Comparison of ENCODE assay signal across 21 mouse cellular contexts in genomic region chr7:127290142-127290541, GRCm38 (mm10). TPM values are rescaled to one million over a fixed set of nuclear protein-coding genes. Genes with fewer than 3 reads are reported as not detected.
A peak's percentile ranks its signal among the peaks of the same experiment; 100 is the strongest.
DNase-seq lines count a peak whose midpoint lies in the region; ATAC-seq and TF ChIP-seq lines count a peak whose summit lies in the region.
"Had no signal": no experiment of that assay in that cellular context is flagged by ENCODE, and none has a peak within 500 bp of the region (broad histone marks: within the 10 kb centered on the region; RNA-seq: fewer than 3 reads in every experiment).

No protein-coding gene starts in this region.

- H3K36me3 ChIP-seq in liver, embryonic 15.5 days (replicated peaks), result no peaks in the 10 kb centered on the region
- no peaks in the 10 kb centered on the region; the same call in 1 of the 2 replicates for H3K36me3 ChIP-seq in liver, embryonic 12.5 days
- peaks cover 0 to 8% of the 10 kb centered on the region in 2 experiments for H3K36me3 ChIP-seq in CH12.LX (replicated peaks in 1 of 2; ENCODE audit: control insufficient read depth in 1 of 2, insufficient read depth in 1 of 2, low read length in 1 of 2)
- no peaks in the 10 kb centered on the region for H3K36me3 ChIP-seq in heart, adult 2 months (ENCODE audit: control insufficient read depth, insufficient read depth, low read length)
- H3K36me3 ChIP-seq: forebrain, embryonic 12.5 days had no signal

- DNase-seq in CH12.LX (ENCODE audit: extremely low read depth), result peak; percentile 88
- DNase-seq in retina, embryonic 14.5 days (ENCODE audit: low spot score), result peak; percentile 20
- no peak for DNase-seq in gastrocnemius, postnatal 14 days
- no peak for DNase-seq in heart, adult 2 months
- DNase-seq in ovary, postnatal 14 days (ENCODE audit: low spot score), result no peak
- DNase-seq: adrenal gland, postnatal 14 days; cerebellum, adult 18-20 months; gastrocnemius, adult 2 months; heart, postnatal 36 days; kidney, adult 11 months; kidney, postnatal 14 days; left cerebral cortex, postnatal 4 days; liver; lung, embryonic 14.5 days; thymus, postnatal 14 days had no signal

- 0 out of 2 replicates have a peak, but pooled peaks cover 7% of the 10 kb centered on the region for H3K27me3 ChIP-seq in liver, embryonic 15.5 days
- H3K27me3 ChIP-seq in liver, embryonic 12.5 days (replicated peaks), result no peaks in the 10 kb centered on the region
- no peaks in the 10 kb centered on the region for H3K27me3 ChIP-seq in CH12.LX (replicated peaks)
- H3K27me3 ChIP-seq in heart, adult 2 months (ENCODE audit: control insufficient read depth, insufficient read depth, low read length), result no peaks in the 10 kb centered on the region
- H3K27me3 ChIP-seq: forebrain, embryonic 12.5 days had no signal

- peak overlapping the region; percentile 13; the same call in 1 of the 2 replicates for H3K4me2 ChIP-seq in liver, embryonic 15.5 days
- H3K4me2 ChIP-seq in liver, embryonic 12.5 days, result no peak overlapping the region
- H3K4me2 ChIP-seq in CH12.LX (ENCODE audit: insufficient read depth, low read depth, poor library complexity, severe bottlenecking), result peak overlapping the region; percentile 76
- H3K4me2 ChIP-seq: forebrain, embryonic 12.5 days; lung, embryonic 14.5 days had no signal

- TF ChIP-seq POLR2A in CH12.LX (IDR thresholded peaks at IDR 0.05; ENCODE audit: low read depth, low read length), result peak; percentile 43
- TF ChIP-seq POLR2A in heart, adult 2 months (IDR thresholded peaks at IDR 0.05; ENCODE audit: insufficient read depth, low read depth, low read length), result no peak

- in situ Hi-C loops in CH12.LX (cut with MboI; ENCODE audit: low pct_ligation_motif_present, low pct_unique_long_range_greater_than_20kb, low sequenced_read_pairs), result no loop called here

- dilution Hi-C loops in CH12.LX (cut with MboI; ENCODE audit: extremely low pct_ligation_motif_present, extremely low pct_unique_long_range_greater_than_20kb, low sequenced_read_pairs), result no loop called here

- peaks cover 12% of the 10 kb centered on the region for H3K4me1 ChIP-seq in liver, embryonic 15.5 days (replicated peaks)
- peaks cover 15% of the 10 kb centered on the region for H3K4me1 ChIP-seq in liver, embryonic 12.5 days
- H3K4me1 ChIP-seq in CH12.LX (ENCODE audit: control insufficient read depth in 1 of 2, insufficient read depth in 2 of 2), result peaks cover 20 to 82% of the 10 kb centered on the region in 2 experiments
- H3K4me1 ChIP-seq in heart, adult 2 months (ENCODE audit: control insufficient read depth, insufficient read depth, low read length), result no peaks in the 10 kb centered on the region
- H3K4me1 ChIP-seq: forebrain, embryonic 12.5 days had no signal

- no peak for TF ChIP-seq RAD21 in CH12.LX (IDR thresholded peaks at IDR 0.05; ENCODE audit: low read depth, low read length)

- 0 out of 2 replicates have a peak, but pooled peaks cover 5% of the 10 kb centered on the region for H3K79me2 ChIP-seq in CH12.LX (replicated peaks; ENCODE audit: control insufficient read depth, extremely low read depth, insufficient read depth, poor library complexity, severe bottlenecking)
- H3K79me2 ChIP-seq in heart, adult 2 months (replicated peaks; ENCODE audit: control insufficient read depth, insufficient read depth, low read length), result no peaks in the 10 kb centered on the region

- H3K9ac ChIP-seq in liver, embryonic 15.5 days, result no peak overlapping the region
- H3K9ac ChIP-seq in liver, embryonic 12.5 days, result no peak overlapping the region
- H3K9ac ChIP-seq in CH12.LX (ENCODE audit: insufficient read depth, low read depth), result peak overlapping the region; percentile 64
- H3K9ac ChIP-seq in heart, adult 2 months (ENCODE audit: low read depth, low read length), result no peak overlapping the region
- H3K9ac ChIP-seq: forebrain, embryonic 12.5 days; lung, embryonic 14.5 days had no signal

- intact Hi-C loops in gastrocnemius, postnatal 14 days (cut with DNase I; ENCODE audit: low total_unique reads), result no loop called here
- intact Hi-C loops in heart, adult 2 months (cut with DNase I), result no loop called here

- no peak overlapping the region for H3K27ac ChIP-seq in liver, embryonic 15.5 days (replicated peaks)
- H3K27ac ChIP-seq in liver, embryonic 12.5 days, result no peak overlapping the region
- peak overlapping the region; percentile 99 for H3K27ac ChIP-seq in CH12.LX (ENCODE audit: insufficient read depth, low read depth)
- H3K27ac ChIP-seq in heart, adult 2 months, result no peak overlapping the region
- H3K27ac ChIP-seq: forebrain, embryonic 12.5 days; gastrocnemius, adult 2 months; hindbrain, postnatal 0 days had no signal

- no peaks in the 10 kb centered on the region for H3K9me3 ChIP-seq in liver, embryonic 15.5 days (replicated peaks)
- H3K9me3 ChIP-seq in liver, embryonic 12.5 days (replicated peaks), result no peaks in the 10 kb centered on the region
- no peaks in the 10 kb centered on the region for H3K9me3 ChIP-seq in CH12.LX (replicated peaks; ENCODE audit: low read length)

- TF ChIP-seq CTCF in CH12.LX (conservative IDR thresholded peaks at IDR 0.05 in 1 of 2, IDR thresholded peaks at IDR 0.05 in 1 of 2; ENCODE audit: low read depth in 2 of 2, low read length in 2 of 2), result no peak
- TF ChIP-seq CTCF in heart, adult 2 months (IDR thresholded peaks at IDR 0.05), result no peak

- no peak overlapping the region for H3K4me3 ChIP-seq in liver, embryonic 15.5 days (replicated peaks)
- H3K4me3 ChIP-seq in liver, embryonic 12.5 days, result no peak overlapping the region
- H3K4me3 ChIP-seq in CH12.LX (replicated peaks in 1 of 3; ENCODE audit: low read depth in 2 of 3, low read length in 2 of 3, poor library complexity in 1 of 3), result peak overlapping the region in 2 of 3 experiments; percentile 5 to 26
- no peak overlapping the region for H3K4me3 ChIP-seq in heart, adult 2 months
- H3K4me3 ChIP-seq: forebrain, embryonic 12.5 days; gastrocnemius, adult 2 months had no signal

- TF ChIP-seq EP300 in CH12.LX (IDR thresholded peaks at IDR 0.05; ENCODE audit: low read length), result peak; percentile 92
- TF ChIP-seq EP300 in heart, adult 2 months (IDR thresholded peaks at IDR 0.05; ENCODE audit: insufficient read depth, low read depth, low read length), result no peak

- 26% methylated on average over 8 of the region's 8 CpGs for WGBS in liver, embryonic 15.5 days (ENCODE audit: insufficient replicate concordance)
- 37% methylated on average over 8 of the region's 8 CpGs for WGBS in liver, embryonic 12.5 days (ENCODE audit: insufficient replicate concordance)
- WGBS in heart, adult 2 months, result 69% methylated on average over 8 of the region's 8 CpGs

- no peak for ATAC-seq in liver, embryonic 15.5 days (ENCODE audit: insufficient read depth)
- ATAC-seq in liver, embryonic 12.5 days, result no peak
- peak; percentile 43 to 44 for ATAC-seq in hematopoietic stem cell, adult 5-6 weeks (replicated peaks in 1 of 2; ENCODE audit: insufficient read depth in 1 of 2, low FRiP score in 2 of 2, low TSS enrichment in 1 of 2, low read depth in 1 of 2, poor library complexity in 2 of 2, severe bottlenecking in 2 of 2)
- ATAC-seq: activated CD4-positive, CD25-positive, alpha-beta regulatory T cell, adult 4 months; hindbrain, postnatal 0 days had no signal

RNA-seq across cellular contexts. Expression of gene Itgal, which starts 5.9 kb away (rescaled TPM):
- polyA plus RNA-seq in liver, embryonic 15.5 days (2015; fragmentation: Nextera tagmentation; extraction: Ambion mirVana), result 6.2 and 7.3 TPM in 2 replicates
- polyA plus RNA-seq in liver, embryonic 12.5 days (2016; fragmentation: Nextera tagmentation; extraction: Ambion mirVana), result 6.0 and 6.3 TPM in 2 replicates
- total RNA-seq in CH12.LX (2012; rRNA removed) (49.1 and 69.0 TPM in 2 replicates), CH12.LX (2014; rRNA removed) (36.7 and 43.9 TPM in 2 replicates)
- polyA plus RNA-seq in CH12.LX (2012; ENCODE audit: insufficient read length, low read depth), result 164 and 177 TPM in 2 replicates
- total RNA-seq in hematopoietic stem cell, adult 5-6 weeks (2017), result 13.7 and 23.1 TPM in 2 replicates
- total RNA-seq in gastrocnemius, postnatal 14 days (2021), result under 1 TPM; 0.42 to 0.62 TPM
- total RNA-seq in heart, adult 2 months (2021), result 1 to 10 TPM; 1.7 to 2.3 TPM
- polyA plus RNA-seq in heart, adult 2 months (2012; rRNA removed), result 3.0 and 5.0 TPM in 2 replicates
- total RNA-seq: hindbrain, postnatal 0 days had no signal

RNA-seq across cellular contexts. Expression of gene Sephs2, which starts 16.3 kb away (rescaled TPM):
- polyA plus RNA-seq in liver, embryonic 15.5 days (2015; fragmentation: Nextera tagmentation; extraction: Ambion mirVana), result 162 and 175 TPM in 2 replicates
- polyA plus RNA-seq in liver, embryonic 12.5 days (2016; fragmentation: Nextera tagmentation; extraction: Ambion mirVana), result 170 and 172 TPM in 2 replicates
- total RNA-seq in CH12.LX (2012; rRNA removed), result 209 and 215 TPM in 2 replicates
- 203 and 223 TPM in 2 replicates for total RNA-seq in CH12.LX (2014; rRNA removed)
- 158 and 159 TPM in 2 replicates for polyA plus RNA-seq in CH12.LX (2012; ENCODE audit: insufficient read length, low read depth)
- 76.8 and 79.8 TPM in 2 replicates for total RNA-seq in hematopoietic stem cell, adult 5-6 weeks (2017)
- total RNA-seq in gastrocnemius, postnatal 14 days (2021), result 10 to 100 TPM; 19.3 to 23.1 TPM
- total RNA-seq in heart, adult 2 months (2021), result 10 to 100 TPM; 27.2 to 32.9 TPM
- 14.8 and 22.5 TPM in 2 replicates for polyA plus RNA-seq in heart, adult 2 months (2012; rRNA removed)

RNA-seq across cellular contexts. Expression of gene Dctpp1, which starts 29.6 kb away (rescaled TPM):
- 74.2 and 84.8 TPM in 2 replicates for polyA plus RNA-seq in liver, embryonic 15.5 days (2015; fragmentation: Nextera tagmentation; extraction: Ambion mirVana)
- 163 and 167 TPM in 2 replicates for polyA plus RNA-seq in liver, embryonic 12.5 days (2016; fragmentation: Nextera tagmentation; extraction: Ambion mirVana)
- total RNA-seq in CH12.LX (2012; rRNA removed) (296 and 352 TPM in 2 replicates), CH12.LX (2014; rRNA removed) (197 and 221 TPM in 2 replicates)
- polyA plus RNA-seq in CH12.LX (2012; ENCODE audit: insufficient read length, low read depth), result 197 and 210 TPM in 2 replicates
- 59.0 and 60.5 TPM in 2 replicates for total RNA-seq in hematopoietic stem cell, adult 5-6 weeks (2017)
- 10 to 100 TPM; 24.7 to 27.0 TPM for total RNA-seq in gastrocnemius, postnatal 14 days (2021)
- 10 to 100 TPM; 38.7 to 44.6 TPM for total RNA-seq in heart, adult 2 months (2021)
- polyA plus RNA-seq in heart, adult 2 months (2012; rRNA removed), result 42.0 and 46.6 TPM in 2 replicates

RNA-seq across cellular contexts. Expression of gene Zfp771, which starts 46.1 kb away (rescaled TPM):
- polyA plus RNA-seq in liver, embryonic 15.5 days (2015; fragmentation: Nextera tagmentation; extraction: Ambion mirVana), result 13.8 and 15.0 TPM in 2 replicates
- polyA plus RNA-seq in liver, embryonic 12.5 days (2016; fragmentation: Nextera tagmentation; extraction: Ambion mirVana), result 30.0 and 31.6 TPM in 2 replicates
- total RNA-seq in CH12.LX (2012; rRNA removed), result 26.5 and 29.8 TPM in 2 replicates
- 23.9 and 27.0 TPM in 2 replicates for total RNA-seq in CH12.LX (2014; rRNA removed)
- polyA plus RNA-seq in CH12.LX (2012; ENCODE audit: insufficient read length, low read depth), result 34.7 and 35.5 TPM in 2 replicates
- total RNA-seq in hematopoietic stem cell, adult 5-6 weeks (2017), result 3.9 and 10.2 TPM in 2 replicates
- total RNA-seq in gastrocnemius, postnatal 14 days (2021), result 10 to 100 TPM; 18.0 to 21.6 TPM
- 10 to 100 TPM; 14.7 to 21.0 TPM for total RNA-seq in heart, adult 2 months (2021)
- polyA plus RNA-seq in heart, adult 2 months (2012; rRNA removed), result 16.9 and 30.0 TPM in 2 replicates

RNA-seq across cellular contexts. Expression of gene Zfp768, which starts 55.2 kb away (rescaled TPM):
- polyA plus RNA-seq in liver, embryonic 15.5 days (2015; fragmentation: Nextera tagmentation; extraction: Ambion mirVana), result 3.1 and 4.4 TPM in 2 replicates
- polyA plus RNA-seq in liver, embryonic 12.5 days (2016; fragmentation: Nextera tagmentation; extraction: Ambion mirVana), result 4.8 and 5.2 TPM in 2 replicates
- total RNA-seq in CH12.LX (2012; rRNA removed), result 8.5 and 9.9 TPM in 2 replicates
- 4.3 and 5.0 TPM in 2 replicates for total RNA-seq in CH12.LX (2014; rRNA removed)
- polyA plus RNA-seq in CH12.LX (2012; ENCODE audit: insufficient read length, low read depth), result 6.4 and 6.6 TPM in 2 replicates
- 9.1 and 11.1 TPM in 2 replicates for total RNA-seq in hematopoietic stem cell, adult 5-6 weeks (2017)
- 10 to 100 TPM; 21.4 to 25.7 TPM for total RNA-seq in gastrocnemius, postnatal 14 days (2021)
- 10 to 100 TPM; 36.5 to 37.2 TPM for total RNA-seq in heart, adult 2 months (2021)
- polyA plus RNA-seq in heart, adult 2 months (2012; rRNA removed), result 30.8 and 31.6 TPM in 2 replicates

Comparison
In these comparisons a context has a peak if more than half of its experiments do, and no peak if none do; other contexts are left out.
1. ATAC-seq: peak in hematopoietic stem cell, adult 5-6 weeks (2 of 2); none in liver, embryonic 15.5 days (single experiment) and liver, embryonic 12.5 days (single experiment).
2. H3K4me3 ChIP-seq: peak in CH12.LX (2 of 3); none in liver, embryonic 15.5 days (single experiment), liver, embryonic 12.5 days (single experiment) and heart, adult 2 months (single experiment).
3. DNase-seq: peak in CH12.LX (single experiment) and retina, embryonic 14.5 days (single experiment); none in gastrocnemius, postnatal 14 days (single experiment), heart, adult 2 months (0 of 2) and ovary, postnatal 14 days (single experiment).